Mouse (Mus musculus) T-helper 1 cell (primary cell): ENCODE measurements around the gene P2ry12.

Source experiments
- in situ Hi-C: fragments of 300-600 bp; cut with MboI, MseI; formaldehyde crosslinking; loops from one replicate; pipeline ENCODE4 v1.15.1; 2025; ENCODE audit warnings: high pct_unique_total_duplicates

Gene P2ry12

DNA sequence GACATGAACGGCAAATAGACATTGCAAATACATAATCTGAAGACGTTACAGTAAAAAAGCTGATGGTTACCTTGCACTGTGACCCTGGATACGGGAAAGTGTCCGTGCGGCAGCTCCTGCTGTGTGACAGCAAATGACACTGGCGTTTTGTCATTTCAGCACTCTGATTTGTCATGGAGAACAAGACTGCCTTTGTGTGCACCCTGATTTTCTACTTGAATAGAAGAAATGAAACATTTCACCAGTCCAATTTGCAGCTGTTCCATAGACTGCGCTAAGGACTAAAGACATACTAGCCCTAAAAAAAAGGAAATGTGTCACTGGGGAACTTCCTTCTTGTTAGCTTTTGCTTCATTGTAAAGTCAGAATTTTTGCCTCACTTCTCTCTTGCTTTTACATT lies at the start of gene P2ry12:
P2ry12 (minus strand) TSS at position 168 of the 400 bp plus-strand sequence.
- in situ Hi-C loops = no loop called here

DNA sequence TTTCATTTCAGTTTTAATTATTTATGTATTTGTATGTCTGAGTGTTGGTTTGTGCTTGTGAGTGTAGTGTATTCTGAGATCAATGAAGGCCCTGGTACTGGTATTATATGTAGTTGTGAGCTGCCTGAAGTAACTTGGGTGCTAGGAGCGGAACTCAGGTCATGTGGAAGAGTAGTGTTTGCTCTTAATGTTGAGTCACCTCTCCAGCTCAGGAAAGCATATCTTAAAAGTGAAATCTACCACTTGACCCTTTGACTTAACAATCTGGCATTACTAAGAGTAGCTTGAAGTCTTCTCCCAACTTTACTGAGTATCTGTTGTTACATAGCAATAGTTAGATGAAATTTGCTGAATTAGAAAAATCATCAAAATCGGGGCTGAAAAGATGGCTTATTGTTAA lies 42.8 kb upstream of the P2ry12 start:
- in situ Hi-C loops = no loop called here

DNA sequence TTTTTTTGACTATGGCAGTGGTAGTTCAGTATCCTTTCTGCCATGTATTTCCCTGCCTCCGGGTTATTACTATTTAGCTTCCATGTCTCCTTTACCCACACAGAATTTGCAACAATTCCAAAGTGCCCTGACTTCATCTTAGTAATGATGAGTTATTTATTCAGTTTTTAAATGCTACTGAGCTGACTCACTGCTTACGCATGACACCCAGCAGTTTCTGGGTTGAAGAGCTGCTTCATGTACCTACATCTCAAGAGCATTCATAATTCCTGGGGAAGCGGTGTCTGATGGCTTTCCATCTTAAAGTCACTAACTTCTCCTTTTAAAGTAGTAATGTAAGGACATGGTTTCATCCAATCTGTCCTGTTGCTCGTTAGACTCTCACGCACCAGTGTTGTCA lies 42.3 kb upstream of the P2ry12 start:
- in situ Hi-C loops = no loop called here

DNA sequence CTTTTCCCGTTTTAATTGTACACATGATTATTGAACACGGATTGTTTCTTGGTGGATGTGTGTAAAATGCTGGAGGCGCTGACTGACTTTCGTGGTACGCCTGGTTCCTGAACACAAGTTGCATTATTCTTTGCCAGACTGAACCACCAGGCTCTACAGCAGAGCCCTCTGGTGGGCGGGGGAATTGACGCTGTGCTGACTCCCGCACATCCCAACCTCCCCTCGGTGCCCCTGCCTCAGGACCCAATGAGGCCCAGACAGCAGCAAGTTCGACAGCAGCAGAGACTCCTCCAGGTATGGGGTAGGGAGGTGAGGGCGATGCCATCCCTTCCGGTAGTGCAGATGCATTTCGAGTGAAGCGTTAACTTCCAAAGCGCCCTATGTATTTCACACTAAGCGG lies 35.0 kb upstream of the P2ry12 start:
- in situ Hi-C loops = no loop called here

DNA sequence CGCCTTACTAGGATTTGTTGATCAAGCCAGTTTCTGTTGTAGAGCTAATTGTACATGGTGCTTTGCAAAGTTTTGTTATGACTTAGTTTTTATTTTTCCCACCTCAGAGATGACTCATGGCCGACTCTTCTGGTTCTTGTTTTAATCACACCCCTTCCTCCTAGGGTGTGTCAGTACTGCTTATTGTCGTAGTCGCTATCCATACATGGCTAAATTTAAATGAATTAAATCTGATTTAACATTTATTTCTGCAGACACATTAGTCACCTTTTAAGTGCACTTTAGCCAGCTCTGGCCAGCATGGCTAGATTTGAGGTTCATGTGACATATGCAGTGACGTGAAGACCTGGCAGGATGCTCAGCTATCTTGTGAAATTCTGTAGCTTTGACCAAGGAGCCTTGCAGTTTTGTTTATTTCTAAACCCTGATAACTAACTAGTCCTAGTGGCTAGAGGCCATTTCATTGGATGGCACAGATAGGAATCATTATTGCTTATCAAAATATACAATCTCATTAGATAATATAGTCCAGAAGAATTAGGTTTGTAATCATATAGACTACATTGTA lies 34.0 kb upstream of the P2ry12 start:
- in situ Hi-C loops = no loop called here

DNA sequence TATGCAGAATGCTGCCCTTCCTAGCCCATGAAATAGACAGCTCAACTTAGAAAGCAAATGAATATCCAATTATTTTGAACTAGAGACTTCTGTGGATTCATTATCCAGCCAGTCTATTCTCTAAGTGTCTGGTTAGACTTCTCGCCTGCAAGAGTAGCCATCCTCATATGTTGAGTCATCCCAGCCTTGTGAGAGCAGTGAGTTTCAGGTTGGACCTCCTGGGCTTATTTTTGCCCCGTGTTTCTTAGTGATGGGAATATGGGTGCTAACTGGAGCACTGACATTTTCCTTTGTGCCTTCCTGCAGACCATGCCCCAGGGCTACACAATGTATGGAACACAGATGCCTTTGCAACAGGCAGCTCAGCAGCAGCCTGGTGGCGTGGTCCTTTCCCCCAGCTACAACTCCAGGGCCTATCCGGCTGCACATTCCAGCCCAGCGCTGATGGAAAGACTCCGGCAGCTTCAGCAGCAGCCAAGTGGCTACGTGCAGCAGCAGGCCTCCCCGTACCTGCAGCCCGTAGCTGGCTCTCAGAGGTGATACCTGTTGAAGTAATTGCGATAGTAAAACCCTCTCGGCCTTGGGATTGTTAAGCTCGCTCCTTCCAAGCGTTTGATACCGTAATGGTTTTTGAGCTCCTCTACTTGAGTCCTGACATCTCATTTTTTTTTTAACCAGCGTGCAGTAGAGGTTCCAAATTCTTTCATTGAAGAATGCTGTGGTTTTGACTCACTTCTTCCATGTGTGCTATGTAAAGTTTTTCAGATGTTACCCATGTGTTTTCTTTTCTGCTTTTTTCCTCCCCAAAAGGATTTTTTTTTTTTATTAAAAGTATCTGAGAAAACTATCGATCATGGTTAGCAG lies 33.3 kb upstream of the P2ry12 start:
- in situ Hi-C loops = no loop called here

DNA sequence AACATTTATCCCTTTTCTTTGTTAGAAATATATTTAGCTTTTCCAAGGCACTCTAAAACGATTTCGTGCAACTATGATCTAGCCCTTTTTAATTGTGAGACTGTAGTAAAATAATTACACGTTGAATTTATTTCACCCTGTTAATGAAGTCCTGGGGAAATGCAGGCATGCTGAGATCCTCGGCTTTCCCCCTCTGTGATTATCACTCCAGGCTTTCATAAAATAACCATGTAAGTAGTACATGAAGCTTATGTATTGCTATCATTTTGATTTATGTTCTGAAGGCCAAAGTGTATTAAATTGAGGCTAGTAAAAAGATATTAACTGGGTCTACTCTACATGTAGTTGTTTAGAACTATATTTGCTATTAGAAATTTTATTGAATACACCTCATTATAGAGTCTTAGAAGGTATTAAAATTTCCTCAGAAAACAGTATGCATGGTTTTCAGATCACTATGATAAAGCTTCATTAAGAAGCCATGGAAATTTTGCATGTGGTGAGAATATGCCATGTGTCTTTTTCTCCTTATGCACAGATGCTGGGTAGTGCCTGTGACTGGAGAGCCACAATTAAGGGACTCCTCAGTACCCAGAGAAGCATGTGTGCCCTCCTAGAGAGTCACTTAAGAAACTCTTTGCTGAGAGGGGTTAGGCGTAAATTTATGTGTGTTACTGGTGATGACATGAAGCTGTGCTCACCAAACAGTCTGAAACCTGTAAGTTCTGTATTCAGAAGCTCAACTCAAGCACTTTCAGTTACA lies 30.9 kb upstream of the P2ry12 start:
- in situ Hi-C loops = no loop called here

DNA sequence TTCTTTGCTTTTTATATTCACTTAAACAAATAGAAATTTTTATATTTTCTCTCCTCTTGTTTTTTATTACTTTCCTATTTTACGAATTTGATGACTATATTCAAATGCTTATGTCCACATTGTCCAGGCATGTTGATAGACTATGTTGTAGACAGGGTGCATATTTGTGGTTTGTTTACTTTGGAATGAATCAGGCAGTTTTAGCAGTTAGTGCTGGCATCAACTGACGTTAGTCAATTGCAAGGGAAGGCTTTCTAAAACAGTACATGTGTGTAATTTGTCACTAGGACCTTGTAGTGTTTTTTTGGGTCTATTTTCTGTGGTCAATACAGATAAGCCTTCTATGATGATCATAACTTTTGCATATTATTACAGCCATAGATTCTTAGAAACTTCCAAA lies 27.9 kb upstream of the P2ry12 start:
- in situ Hi-C loops = no loop called here

GRCm38 (mm10) chr3:59278620-59279019 lies 15.9 kb upstream of the P2ry12 start:
- in situ Hi-C loops = no loop called here

DNA sequence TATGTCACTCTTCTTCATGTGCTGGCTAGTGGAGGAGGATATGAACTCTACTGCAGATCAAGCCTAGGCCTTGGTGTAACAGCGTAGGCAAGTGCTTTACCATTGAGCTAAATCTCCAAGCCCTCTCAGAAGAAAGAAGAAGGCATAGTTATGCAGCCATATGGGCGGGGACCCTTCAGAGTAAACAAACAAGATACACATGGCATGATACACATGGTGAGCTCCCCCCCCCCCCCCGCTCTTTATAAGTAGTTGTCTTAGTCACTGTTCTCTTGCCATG lies 15.5 kb upstream of the P2ry12 start:
- in situ Hi-C loops = no loop called here

DNA sequence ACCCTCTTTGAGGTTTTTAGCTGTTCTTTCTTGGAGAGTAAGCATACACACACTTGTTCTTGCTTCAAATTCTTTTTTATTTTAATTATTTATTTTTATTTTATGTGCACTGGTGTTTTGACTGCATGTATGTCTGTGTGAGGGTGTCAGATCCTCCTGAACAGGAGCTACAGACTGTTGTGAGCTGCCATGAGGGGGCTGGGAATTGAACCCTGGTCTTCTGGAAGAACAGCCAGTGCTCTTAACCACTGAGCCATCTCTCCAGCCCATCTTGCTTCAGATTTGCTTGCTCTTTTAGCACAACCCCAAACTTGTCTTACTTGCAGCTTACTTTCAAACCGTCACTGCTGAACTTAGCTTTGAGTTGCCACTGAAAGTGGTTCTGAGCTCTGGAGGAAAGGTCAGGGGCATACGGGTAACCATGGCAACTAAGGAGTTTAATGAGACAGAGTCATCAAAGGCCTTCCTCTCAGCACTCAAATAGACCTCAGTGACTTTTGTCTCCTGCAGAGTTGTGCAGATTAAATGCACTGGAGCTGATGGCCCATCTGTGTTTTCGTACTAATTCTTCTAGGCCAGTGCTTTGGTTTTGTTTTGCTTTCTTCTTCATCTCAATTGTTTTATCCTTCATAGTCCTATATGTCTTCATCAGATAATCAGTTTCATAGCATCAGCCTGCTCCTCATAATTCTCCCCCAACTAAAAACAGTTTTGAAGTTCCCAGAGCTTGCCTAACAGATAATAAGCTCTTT lies 15.0 kb upstream of the P2ry12 start:
- in situ Hi-C loops = no loop called here

DNA sequence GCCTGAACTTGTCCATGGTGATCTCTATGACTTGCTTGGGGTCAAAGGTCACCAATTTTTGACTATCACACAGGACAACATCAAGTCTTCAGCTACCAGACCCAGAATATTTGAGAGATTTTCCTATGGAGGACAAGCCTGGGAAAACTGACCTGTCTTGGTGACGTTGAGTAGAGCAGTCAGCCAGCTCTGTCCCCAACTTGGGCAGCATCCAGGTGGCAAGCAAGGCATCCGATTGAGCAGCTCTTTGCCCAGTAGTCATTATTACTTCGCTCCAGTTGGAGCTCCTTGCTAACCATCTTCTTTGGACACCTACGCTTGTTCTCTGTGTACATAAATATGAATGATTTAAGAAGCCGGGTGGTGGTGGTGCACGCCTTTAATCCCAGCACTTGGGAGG lies 8.1 kb upstream of the P2ry12 start:
- in situ Hi-C loops = no loop called here

GRCm38 (mm10) chr3:59263988-59264387 lies 1.3 kb upstream of the P2ry12 start:
- in situ Hi-C loops = no loop called here

DNA sequence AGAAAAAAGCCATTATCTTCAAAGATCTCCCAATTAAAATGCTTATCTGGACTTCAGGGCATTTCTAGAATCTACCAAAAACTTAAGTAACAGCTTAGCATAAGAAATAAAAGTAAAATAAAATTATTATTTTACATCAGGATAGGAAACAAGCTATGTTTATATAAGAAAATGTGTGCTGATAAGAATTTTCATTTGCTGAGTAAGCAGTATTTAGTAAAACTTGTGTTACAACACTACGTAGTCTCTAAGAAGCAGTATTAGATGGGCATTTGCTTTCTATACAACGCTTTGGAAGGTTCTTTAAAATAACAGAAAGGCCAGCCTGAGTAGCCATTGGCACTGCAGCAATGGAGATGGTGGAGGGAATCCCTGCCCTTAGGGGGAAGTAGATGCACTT lies 746 bp upstream of the P2ry12 start:
- in situ Hi-C loops = no loop called here

DNA sequence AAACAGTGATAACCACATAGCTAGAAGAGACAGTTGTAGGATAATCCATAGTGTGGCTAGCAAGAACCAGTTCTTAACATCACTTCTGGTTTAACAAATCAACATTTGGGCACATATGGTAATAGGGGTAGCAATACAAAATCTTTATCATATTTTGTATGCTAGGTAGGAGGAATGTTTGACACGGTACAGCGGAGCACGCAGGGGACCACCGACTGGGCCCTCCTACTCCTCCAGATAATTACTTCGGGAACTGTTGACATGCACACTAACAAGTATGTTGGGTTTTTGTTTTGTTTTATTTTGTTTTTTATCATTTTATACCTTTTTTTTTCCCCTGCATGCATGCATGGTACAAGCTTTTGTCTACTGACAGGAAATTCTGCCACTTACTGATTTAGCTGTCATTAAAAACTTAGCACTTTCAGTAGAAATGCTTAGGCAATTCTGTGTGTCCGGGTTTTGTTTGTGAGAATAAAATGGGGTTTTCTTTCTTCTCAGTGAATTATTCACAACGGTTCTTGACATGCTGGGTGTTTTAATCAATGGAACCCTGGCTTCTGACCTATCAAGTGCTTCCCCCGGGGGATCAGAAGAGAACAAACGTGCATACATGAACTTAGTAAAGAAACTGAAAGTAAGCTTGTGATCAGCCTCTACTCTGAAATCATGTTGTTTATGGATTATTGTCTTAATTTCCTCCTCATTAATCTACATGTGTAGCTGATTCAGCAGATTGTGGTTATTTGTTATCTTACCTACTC lies 780 bp downstream of the P2ry12 start:
- in situ Hi-C loops = no loop called here

DNA sequence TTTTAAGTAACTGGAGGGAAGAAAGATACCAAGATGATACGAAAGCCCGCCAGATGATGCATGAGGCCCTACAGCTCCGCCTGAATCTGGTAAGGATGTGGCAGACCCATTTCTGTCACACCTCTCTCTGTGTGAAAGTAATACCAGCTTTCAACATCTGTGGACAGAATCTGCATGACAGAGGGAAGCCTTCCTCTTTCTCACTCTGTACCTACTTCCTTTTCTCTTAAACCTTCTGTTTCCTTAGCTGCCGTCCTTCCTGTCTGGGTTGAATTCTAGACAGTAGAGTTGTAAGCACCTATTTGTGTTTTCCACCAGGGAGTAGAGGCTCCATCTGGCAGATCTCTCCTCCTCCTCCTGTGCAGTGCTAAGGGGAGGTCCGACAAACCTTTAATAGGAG lies 1.9 kb downstream of the P2ry12 start:
- in situ Hi-C loops = no loop called here

DNA sequence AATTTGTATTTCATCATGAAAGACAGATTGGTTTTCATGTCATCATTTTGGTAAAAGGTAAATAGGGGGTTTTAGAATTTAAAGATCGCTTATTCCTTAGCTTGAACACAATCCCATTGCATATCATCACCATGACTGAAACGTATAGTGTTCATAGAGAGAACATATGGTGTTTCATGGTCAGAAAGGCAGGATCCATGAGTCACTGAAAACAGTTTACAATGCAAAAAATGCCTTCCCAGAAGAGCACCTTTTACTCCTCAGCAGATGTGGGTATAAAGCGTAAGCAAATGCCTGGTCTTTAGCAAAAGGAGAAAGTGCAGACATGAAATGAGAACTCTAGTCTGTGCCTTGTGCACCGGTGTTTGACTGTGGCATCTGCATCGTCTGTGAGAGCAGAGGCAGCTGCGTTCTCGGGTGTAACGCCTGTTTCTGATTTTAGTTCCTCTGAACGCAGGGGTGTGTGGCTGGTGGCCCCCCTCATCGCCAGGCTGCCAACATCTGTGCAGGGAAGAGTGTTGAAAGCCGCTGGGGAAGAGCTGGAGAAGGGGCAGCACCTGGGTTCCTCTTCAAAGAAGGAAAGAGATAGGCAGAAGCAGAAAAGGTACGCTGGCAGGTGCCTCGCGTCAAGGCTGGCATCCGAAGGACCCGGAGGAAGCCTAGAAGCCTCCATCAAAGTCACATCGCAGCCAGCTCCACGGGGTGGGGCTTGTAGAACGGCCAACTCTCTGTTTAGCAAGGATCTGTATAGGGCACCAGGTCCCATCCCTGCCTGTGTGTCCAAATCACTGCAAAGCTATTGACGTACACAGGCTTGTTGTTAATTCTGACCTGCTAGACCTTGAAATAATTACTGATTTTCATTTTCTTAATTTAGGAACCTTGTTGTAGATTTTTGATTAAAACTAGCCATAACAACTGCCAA lies 4.7 kb downstream of the P2ry12 start:
- in situ Hi-C loops = no loop called here

GRCm38 (mm10) chr3:59250454-59250853 lies 12.2 kb downstream of the P2ry12 start:
- in situ Hi-C loops = no loop called here

DNA sequence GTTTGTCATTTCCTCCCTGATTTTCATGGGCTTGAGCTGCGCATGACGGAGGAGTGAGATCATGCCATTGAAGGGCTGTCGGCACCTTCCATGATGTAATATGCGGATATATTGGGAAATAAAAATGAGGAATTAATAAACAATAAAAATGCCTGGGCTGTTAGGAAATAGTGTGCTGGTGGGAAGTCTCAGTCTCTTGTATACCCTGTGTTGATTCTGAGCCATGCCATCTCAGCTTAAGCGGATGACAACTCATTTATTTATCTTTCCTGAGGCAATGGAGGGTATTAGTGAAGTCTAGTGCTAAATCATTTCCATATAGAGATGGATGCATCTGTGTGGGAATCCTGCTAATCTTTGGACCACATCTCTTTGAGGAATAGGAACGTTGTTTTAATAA lies 14.6 kb downstream of the P2ry12 start:
- in situ Hi-C loops = no loop called here

GRCm38 (mm10) chr3:59243384-59243783 lies 19.3 kb downstream of the P2ry12 start:
- in situ Hi-C loops = no loop called here
